Mouse (Mus musculus): Measurements from ENCODE around the gene Qrich1. TPM values are rescaled to one million over a fixed set of nuclear protein-coding genes. Genes with fewer than 3 reads are reported as not detected.
A peak's percentile ranks its signal among the peaks of the same experiment; 100 is the strongest.

Gene Qrich1
- polyA plus RNA-seq, 1 experiment from 2014 or later = 160 TPM

DNA sequence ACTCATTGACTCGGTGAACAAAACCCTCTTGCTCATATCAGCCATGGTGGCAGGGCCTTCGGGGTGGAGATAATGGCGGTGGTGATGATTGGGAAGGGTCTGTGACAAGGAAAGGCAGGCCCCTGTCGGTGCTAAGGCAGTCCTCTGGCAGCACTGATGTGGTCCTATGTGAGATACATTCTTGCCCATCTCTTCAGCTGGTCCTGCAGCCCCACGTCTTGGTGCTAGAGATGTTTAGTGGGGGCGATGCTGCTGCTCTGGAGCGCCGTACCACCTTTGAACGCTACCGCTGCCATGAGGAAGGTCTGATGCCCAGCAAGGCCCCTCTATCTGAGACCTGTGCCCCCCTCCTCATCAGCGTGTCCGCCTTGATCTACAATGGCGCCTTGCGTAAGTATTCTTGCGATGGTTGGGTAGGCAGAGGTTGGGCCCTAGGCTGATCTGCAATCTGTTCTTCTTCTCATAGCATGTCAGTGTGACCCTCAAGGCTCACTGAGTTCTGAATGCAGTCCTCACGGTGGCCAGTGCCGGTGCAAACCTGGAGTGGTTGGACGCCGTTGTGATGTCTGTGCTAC, 31.2 kb upstream of the Qrich1 start:
- Histone ChIP-seq H3K4me3 (no peak overlapping the region), H3K9me3 (no peaks in the 10 kb centered on the region), H3K4me1 (peaks cover 20% of the 10 kb centered on the region), H3K27ac (no peak overlapping the region), H3K36me3 (replicated peaks) (peaks cover 91% of the 10 kb centered on the region), H3K27me3 (ENCODE audit: poor library complexity, severe bottlenecking) (no peaks in the 10 kb centered on the region)
- DNase-seq (ENCODE audit: extremely low spot score, low spot score) = no peak
- 94% methylated on average over 19 of the region's 19 CpGs for WGBS

DNA sequence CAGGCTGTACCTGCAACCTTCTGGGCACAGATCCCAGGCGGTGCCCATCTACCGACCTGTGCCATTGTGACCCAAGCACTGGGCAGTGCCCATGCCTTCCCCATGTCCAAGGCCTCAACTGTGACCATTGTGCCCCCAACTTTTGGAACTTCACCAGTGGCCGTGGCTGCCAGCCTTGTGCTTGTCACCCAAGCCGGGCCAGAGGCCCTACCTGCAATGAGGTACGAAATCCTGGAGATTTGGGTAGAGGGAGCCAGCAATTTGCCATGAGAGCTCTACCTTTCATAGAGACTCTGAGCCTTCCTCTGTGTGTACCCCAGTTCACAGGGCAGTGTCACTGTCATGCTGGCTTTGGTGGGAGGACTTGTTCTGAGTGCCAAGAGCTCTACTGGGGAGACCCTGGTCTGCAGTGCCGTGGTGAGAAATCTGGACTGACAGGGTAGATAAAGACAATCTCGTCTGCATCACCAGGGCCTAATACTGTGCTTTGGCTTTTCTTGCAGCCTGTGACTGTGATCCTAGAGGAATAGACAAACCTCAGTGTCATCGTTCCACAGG, 29.6 kb upstream of the Qrich1 start:
- peaks cover 83% of the 10 kb centered on the region for H3K36me3 ChIP-seq (replicated peaks)
- H3K9me3 ChIP-seq = no peaks in the 10 kb centered on the region
- H3K4me3 ChIP-seq = no peak overlapping the region
- 94% methylated on average over 8 of the region's 8 CpGs for WGBS
- H3K27me3 ChIP-seq (ENCODE audit: poor library complexity, severe bottlenecking) = no peaks in the 10 kb centered on the region
- H3K27ac ChIP-seq = no peak overlapping the region
- peaks cover 20% of the 10 kb centered on the region for H3K4me1 ChIP-seq
- DNase-seq (ENCODE audit: extremely low spot score, low spot score) = no peak

DNA sequence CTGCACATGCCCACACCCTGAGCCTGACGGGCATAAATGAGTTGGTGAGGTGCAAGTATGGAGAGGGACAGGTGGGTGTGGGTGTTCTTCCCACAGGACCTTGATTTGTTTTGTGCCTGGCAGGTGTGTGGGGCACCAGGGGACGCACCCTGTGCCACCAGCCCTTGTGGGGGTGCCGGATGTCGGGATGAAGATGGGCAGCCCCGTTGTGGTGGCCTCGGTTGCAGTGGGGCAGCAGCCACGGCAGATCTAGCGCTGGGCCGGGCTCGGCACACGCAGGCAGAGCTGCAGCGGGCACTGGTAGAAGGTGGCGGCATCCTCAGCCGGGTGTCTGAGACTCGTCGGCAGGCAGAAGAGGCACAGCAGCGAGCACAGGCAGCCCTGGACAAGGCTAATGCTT, 28.2 kb upstream of the Qrich1 start:
- 92% methylated on average over 17 of the region's 17 CpGs for WGBS
- Histone ChIP-seq H3K9me3 (no peaks in the 10 kb centered on the region), H3K27me3 (ENCODE audit: poor library complexity, severe bottlenecking) (no peaks in the 10 kb centered on the region), H3K36me3 (replicated peaks) (peaks cover 83% of the 10 kb centered on the region), H3K4me1 (peaks cover 27% of the 10 kb centered on the region), H3K4me3 (no peak overlapping the region), H3K27ac (no peak overlapping the region)
- no peak for DNase-seq (ENCODE audit: extremely low spot score, low spot score)

DNA sequence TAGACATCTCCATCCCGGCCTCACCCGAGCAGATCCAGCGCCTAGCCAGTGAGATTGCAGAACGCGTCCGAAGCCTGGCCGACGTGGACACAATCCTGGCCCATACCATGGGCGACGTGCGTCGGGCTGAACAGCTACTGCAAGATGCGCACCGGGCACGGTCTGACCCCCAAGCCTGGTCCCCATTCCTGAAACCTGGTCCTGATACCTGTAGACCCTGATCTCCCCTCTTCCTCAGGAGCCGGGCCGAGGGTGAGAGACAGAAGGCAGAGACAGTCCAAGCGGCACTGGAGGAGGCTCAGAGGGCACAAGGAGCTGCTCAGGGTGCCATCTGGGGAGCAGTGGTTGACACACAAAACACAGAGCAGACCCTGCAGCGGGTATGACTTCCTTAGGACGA, 27.4 kb upstream of the Qrich1 start:
- no peaks in the 10 kb centered on the region for H3K27me3 ChIP-seq (ENCODE audit: poor library complexity, severe bottlenecking)
- peaks cover 83% of the 10 kb centered on the region for H3K36me3 ChIP-seq (replicated peaks)
- peak overlapping the region; percentile 89; the same call in 1 of the 2 replicates for H3K4me3 ChIP-seq
- H3K9me3 ChIP-seq = no peaks in the 10 kb centered on the region
- peak overlapping the region; percentile 95; the same call in 1 of the 2 replicates for H3K27ac ChIP-seq
- WGBS = 96% methylated on average over 20 of the region's 20 CpGs
- DNase-seq (ENCODE audit: extremely low spot score, low spot score) = no peak
- peaks cover 27% of the 10 kb centered on the region for H3K4me1 ChIP-seq

DNA sequence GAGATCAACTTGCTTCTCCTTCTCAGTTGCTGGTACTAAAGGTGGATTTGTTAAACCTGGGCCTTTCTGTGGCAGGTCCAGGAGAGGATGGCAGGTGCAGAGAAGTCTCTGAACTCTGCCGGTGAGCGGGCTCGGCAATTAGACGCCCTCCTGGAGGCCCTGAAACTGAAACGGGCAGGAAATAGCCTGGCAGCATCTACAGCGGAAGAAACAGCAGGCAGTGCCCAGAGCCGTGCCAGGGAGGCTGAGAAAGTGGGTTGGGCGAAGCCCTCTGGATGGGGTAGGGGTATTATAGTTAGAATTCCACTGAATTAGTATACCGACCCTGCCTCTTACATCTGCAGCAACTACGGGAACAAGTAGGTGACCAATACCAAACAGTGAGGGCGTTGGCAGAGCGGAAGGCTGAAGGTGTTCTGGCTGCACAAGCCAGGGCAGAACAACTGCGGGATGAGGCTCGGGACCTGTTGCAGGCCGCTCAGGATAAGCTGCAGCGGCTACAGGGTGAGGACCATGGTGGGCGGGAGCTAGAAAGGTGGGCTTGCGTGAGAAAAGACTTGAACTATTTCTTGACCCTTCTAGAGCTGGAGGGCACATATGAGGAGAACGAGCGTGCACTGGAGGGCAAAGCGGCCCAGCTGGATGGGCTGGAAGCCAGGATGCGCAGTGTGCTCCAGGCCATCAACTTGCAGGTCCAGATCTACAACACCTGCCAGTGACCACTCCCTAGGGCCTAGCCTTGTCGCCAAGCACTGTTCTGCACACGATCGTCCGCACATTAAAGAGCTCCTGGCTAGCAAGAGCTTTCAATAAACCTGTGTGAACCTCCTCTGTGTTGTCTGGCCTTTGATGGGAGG, 26.7 kb upstream of the Qrich1 start:
- no peaks in the 10 kb centered on the region for H3K9me3 ChIP-seq
- H3K27ac ChIP-seq = peak overlapping the region; percentile 95
- peak overlapping the region; percentile 89 for H3K4me3 ChIP-seq
- no peaks in the 10 kb centered on the region for H3K27me3 ChIP-seq (ENCODE audit: poor library complexity, severe bottlenecking)
- peak; percentile 23 for DNase-seq (ENCODE audit: extremely low spot score, low spot score)
- peaks cover 83% of the 10 kb centered on the region for H3K36me3 ChIP-seq (replicated peaks)
- peaks cover 27% of the 10 kb centered on the region for H3K4me1 ChIP-seq
- 71% methylated on average over 26 of the region's 26 CpGs for WGBS

DNA sequence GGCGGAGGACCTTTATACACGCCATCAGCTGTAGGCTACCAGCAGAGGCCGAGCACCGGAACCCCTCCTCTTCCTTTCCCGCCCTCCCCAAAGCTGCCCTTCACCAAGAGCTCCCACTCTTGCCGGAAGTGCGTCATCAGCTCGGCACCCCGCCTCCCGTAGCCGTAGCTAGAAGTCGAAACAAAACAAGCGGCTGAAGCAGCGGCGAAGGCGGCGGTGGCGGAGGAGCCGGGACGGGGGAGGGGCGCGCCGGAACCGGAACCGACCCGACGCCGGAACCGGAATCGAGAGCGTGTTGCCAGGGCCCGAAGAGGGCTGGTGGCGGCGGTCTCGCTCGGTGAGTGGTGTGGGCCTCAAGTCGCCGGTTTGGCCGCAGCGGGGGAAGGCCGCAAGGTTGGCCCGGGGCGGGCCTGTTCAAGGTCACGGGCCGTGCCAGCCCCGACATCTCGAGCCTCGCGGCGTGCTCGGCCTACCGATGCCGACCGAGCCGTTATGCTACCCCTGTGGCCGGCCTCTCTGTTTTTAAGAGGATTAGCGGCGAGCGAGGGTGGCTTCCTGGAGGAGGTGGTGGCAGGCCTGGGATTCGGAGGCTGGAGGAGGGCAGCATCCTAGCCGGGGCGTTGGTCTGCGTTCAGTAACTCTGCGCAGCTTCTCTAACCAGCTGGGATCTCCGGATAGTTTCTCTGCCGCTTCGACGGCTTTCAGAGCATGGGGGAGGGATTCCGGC, 25.9 kb upstream of the Qrich1 start, which contains the start of gene Usp19:
Usp19 (plus strand) TSS at position 44 of the 727 bp plus-strand sequence.
- H3K27me3 ChIP-seq (ENCODE audit: poor library complexity, severe bottlenecking) = no peaks in the 10 kb centered on the region
- DNase-seq (ENCODE audit: extremely low spot score, low spot score) = peak; percentile 96
- peaks cover 83% of the 10 kb centered on the region for H3K36me3 ChIP-seq (replicated peaks)
- H3K4me3 ChIP-seq = peak within 1 kb of the TSS; percentile 89
- H3K9me3 ChIP-seq = no peaks in the 10 kb centered on the region
- WGBS = under 1% methylated on average over 68 of the region's 69 CpGs
- peak within 1 kb of the TSS; percentile 95 for H3K27ac ChIP-seq
- peaks cover 27% of the 10 kb centered on the region for H3K4me1 ChIP-seq

DNA sequence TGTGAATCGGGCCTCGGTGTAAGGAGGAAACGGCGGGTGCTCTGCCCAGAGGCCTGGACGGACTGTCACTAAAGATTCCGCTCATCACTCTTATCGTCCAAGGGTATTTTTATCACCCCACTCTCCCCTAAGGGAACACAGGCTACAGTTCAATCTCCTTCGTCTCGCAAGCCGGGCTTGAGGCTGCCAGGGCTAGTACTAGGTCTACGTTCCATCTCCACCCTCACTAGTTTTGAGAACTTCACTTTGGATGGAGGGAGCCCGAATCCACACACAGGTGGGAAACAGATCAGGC, 25.4 kb upstream of the Qrich1 start:
- H3K9me3 ChIP-seq = no peaks in the 10 kb centered on the region
- no peak for DNase-seq (ENCODE audit: extremely low spot score, low spot score)
- peak overlapping the region; percentile 89 for H3K4me3 ChIP-seq
- 13% methylated on average over 12 of the region's 12 CpGs for WGBS
- peaks cover 83% of the 10 kb centered on the region for H3K36me3 ChIP-seq (replicated peaks)
- no peaks in the 10 kb centered on the region for H3K27me3 ChIP-seq (ENCODE audit: poor library complexity, severe bottlenecking)
- H3K27ac ChIP-seq = peak overlapping the region; percentile 95
- H3K4me1 ChIP-seq = peaks cover 27% of the 10 kb centered on the region

DNA sequence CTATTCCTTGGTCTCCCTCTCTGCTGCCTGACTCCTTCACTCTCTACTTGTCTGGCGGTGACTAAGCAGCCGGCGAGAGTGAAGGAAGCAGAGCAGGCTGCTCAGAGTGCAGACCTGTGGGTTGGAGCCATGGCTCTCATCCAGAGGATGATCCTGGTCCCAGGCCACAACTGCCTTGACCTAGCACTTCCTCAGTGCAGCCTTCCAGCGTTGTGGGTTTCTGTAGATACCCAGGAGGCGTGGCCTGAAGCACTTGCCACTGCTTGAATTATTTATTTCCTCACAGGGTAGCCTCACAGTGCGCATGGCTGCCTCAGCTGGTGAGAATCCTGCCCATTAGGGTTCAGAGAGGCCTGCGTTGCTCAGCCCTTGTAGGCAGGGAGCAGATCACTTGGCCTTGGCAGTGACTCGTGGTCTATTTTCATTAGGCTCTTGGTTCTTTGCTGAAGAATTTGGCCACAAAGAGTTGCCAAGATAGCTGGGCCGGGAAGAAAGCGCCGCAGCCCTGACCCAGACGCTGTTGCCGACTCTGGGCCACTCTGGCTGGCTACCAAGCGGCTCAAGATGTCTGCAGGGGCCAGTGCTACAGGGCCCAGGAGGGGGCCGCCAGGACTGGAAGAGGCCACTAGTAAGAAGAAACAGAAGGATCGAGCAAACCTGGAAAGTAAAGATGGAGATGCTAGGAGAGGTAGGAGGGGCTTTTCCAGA, 24.4 kb upstream of the Qrich1 start:
- Histone ChIP-seq H3K9me3 (no peaks in the 10 kb centered on the region), H3K4me1 (peaks cover 27% of the 10 kb centered on the region), H3K27me3 (ENCODE audit: poor library complexity, severe bottlenecking) (no peaks in the 10 kb centered on the region), H3K36me3 (replicated peaks) (peaks cover 83% of the 10 kb centered on the region), H3K4me3 (peak overlapping the region; percentile 89), H3K27ac (no peak overlapping the region)
- DNase-seq (ENCODE audit: extremely low spot score, low spot score) = no peak
- 91% methylated on average over 16 of the region's 16 CpGs for WGBS

DNA sequence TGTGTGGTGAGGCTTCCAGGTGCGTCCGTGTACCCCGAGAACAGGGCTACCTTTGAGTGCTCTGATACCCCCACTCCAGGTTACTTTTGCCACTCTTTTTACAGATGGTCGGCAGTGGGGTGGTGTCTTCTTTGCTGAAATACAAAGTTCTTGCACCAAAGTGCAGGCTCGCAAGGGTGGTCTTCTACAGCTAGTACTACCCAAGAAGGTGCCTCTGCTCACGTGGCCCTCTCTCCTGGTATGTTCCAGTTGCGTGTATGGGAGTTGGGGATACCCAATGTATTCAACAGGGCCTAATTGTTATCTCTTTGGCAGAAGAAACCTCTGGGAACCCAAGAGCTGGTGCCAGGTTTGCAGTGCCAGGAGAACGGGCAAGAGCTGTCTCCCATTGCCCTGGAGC, 23.4 kb upstream of the Qrich1 start:
- WGBS = 97% methylated on average over 8 of the region's 8 CpGs
- Histone ChIP-seq H3K36me3 (replicated peaks) (peaks cover 83% of the 10 kb centered on the region), H3K9me3 (no peaks in the 10 kb centered on the region), H3K4me1 (peaks cover 27% of the 10 kb centered on the region), H3K27ac (no peak overlapping the region), H3K4me3 (no peak overlapping the region), H3K27me3 (ENCODE audit: poor library complexity, severe bottlenecking) (no peaks in the 10 kb centered on the region)
- DNase-seq (ENCODE audit: extremely low spot score, low spot score) = no peak

DNA sequence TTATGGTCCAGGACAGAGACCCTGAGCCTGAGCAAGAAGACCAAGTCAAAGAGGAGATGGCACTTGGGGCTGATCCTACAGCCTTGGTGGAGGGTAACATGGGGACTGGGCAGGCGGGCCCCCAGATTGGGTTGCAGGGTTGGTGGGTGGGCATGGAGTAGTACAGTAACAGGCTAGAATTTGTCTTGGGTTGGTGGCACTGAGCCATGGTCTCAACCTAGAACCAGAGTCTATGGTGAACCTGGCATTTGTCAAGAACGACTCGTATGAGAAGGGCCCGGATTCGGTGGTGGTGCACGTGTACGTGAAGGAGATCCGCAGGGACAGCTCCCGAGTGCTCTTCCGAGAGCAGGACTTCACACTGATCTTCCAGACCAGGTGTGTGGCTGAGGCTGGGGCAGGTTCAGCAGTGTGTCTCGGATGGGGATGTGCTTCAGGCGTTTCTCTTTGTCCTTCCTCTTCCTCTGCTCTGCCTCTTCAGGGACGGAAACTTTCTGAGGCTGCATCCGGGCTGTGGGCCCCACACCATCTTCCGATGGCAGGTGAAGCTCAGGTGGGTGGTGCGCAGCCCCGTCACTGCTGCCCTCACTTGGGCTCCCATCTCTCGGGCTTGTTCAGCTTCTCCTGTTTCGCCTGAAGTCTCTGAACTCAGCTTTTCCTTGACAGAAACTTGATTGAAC, 22.3 kb upstream of the Qrich1 start:
- Histone ChIP-seq H3K36me3 (replicated peaks) (peaks cover 83% of the 10 kb centered on the region), H3K27me3 (ENCODE audit: poor library complexity, severe bottlenecking) (no peaks in the 10 kb centered on the region), H3K27ac (no peak overlapping the region), H3K4me1 (peaks cover 27% of the 10 kb centered on the region), H3K4me3 (no peak overlapping the region), H3K9me3 (no peaks in the 10 kb centered on the region)
- 97% methylated on average over 19 of the region's 19 CpGs for WGBS
- no peak for DNase-seq (ENCODE audit: extremely low spot score, low spot score)

DNA sequence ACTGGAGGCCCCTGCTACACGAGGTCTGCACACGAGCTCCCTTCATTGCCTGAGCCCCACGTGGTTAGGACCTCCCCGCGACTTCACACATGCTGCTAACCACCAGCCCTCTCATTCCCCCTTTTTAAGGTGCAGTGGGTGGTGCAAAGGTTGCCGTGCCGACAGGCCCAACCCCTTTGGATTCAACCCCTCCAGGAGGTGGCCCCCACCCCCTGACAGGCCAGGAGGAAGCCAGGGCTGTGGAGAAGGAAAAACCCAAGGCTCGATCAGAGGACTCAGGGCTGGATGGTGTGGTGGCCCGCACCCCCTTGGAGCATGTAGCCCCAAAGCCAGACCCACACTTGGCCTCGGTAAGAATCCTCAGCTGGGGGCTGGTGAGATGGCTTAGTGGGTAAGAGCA, 21.7 kb upstream of the Qrich1 start:
- H3K27me3 ChIP-seq (ENCODE audit: poor library complexity, severe bottlenecking) = no peaks in the 10 kb centered on the region
- DNase-seq (ENCODE audit: extremely low spot score, low spot score) = no peak
- H3K27ac ChIP-seq = no peak overlapping the region
- no peak overlapping the region for H3K4me3 ChIP-seq
- no peaks in the 10 kb centered on the region for H3K9me3 ChIP-seq
- 83% methylated on average over 10 of the region's 10 CpGs for WGBS
- peaks cover 22% of the 10 kb centered on the region for H3K4me1 ChIP-seq
- peaks cover 83% of the 10 kb centered on the region for H3K36me3 ChIP-seq (replicated peaks)

DNA sequence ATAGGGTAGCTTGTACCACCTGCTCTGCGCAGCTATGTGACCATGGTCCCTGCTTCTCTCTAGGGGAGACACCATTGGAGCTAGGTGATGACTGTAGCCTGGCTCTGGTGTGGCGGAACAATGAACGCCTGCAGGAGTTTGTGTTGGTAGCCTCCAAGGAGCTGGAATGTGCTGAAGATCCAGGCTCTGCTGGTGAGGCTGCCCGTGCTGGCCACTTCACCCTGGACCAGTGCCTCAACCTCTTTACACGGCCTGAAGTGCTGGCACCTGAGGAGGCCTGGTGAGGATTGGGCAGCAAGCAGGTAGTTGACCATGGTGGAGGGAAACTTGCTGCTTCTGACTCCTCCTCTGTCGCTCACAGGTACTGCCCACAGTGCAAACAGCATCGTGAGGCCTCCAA, 17.4 kb upstream of the Qrich1 start:
- Histone ChIP-seq H3K27me3 (ENCODE audit: poor library complexity, severe bottlenecking) (no peaks in the 10 kb centered on the region), H3K4me3 (no peak overlapping the region), H3K9me3 (no peaks in the 10 kb centered on the region), H3K27ac (no peak overlapping the region), H3K4me1 (no peaks in the 10 kb centered on the region), H3K36me3 (replicated peaks) (peaks cover 95% of the 10 kb centered on the region)
- DNase-seq (ENCODE audit: extremely low spot score, low spot score) = no peak
- WGBS = 96% methylated on average over 7 of the region's 7 CpGs
